Mouse (Mus musculus): ENCODE measurements around the gene Shoc2. TPM values are rescaled to one million over a fixed set of nuclear protein-coding genes. Genes with fewer than 3 reads are reported as not detected.

Shoc2 gene
- total RNA-seq, 2 experiments from 2014 or later: 45.6 to 48.3 TPM

DNA sequence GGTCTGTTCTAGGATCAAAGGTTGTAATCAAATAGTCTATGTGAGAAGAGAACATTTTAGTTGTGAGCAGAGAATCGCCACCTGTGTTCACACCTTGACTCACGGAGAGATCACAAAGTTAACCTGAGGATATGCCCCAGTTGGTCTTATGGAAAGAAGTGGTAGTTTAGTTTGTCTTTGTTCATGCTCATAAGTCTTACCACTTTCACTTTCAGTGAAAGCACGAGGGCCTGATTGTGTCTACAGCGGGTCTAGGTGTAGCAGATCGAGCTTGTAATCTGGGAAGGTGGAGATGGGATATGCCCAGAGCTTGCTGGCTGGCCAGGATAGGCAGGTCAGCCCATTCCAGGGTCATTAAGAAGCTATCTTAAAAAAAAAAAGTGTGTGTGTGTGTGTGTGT lies 70.9 kb downstream of the Shoc2 start:
- DNase-seq (ENCODE audit: low spot score in 2 of 2): no peak

DNA sequence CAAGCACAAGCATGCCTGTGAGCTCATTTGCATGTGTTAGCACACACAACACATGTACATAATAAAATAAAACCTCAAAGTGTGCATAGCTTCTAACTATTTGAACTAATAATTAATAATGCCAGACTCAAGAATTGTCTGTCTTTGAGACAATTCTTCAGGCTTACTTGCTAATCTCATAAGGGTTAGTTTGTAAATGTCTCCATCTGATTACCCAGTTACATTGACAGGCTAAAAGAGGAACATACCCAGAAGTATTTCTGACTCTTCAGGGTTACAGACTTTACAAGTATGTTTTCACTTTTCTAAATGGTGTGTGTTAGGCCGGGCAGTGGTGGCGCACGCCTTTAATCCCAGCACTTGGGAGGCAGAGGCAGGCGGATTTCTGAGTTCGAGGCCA lies 71.4 kb downstream of the Shoc2 start:
- DNase-seq (ENCODE audit: low spot score in 2 of 2): no peak

DNA sequence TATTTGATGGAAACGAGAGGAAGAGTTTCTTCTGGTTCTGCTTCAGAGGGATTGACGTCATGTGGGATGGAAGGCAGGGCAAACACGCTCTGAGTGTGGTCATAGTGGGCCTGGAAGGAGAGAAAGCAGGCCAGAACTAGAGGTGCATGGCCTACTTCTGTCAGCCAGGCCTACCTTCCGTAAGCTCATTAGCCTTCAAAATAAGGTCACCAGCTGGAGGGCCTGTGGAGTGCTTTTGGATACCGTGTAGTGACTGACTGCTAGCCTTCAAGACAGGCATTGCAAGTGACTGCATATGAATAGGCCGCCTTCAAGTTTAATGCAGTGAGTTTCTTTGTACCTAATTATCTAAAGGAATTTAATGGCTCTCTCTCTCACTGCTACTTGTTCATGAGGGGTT lies 91.0 kb downstream of the Shoc2 start:
- no peak for DNase-seq (ENCODE audit: low spot score in 2 of 2)

DNA sequence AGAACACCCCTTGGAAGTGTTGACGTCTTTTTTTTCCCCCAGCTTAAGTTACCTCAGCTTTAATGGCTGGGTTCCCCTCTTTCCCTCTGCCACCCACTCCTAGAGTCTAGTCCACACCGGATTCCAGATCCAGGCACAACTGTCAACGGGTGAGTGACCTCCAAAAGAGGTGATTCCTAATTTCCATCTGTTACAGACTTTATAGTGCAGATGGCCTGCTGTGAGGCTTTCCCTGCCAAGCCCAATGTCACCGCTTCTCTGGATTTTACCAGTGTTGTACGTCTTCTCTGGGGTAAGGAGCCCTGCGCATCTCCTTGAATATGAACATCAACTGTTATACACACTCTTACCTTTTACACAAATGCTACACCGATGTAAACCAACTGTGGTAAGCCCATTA lies 95.3 kb downstream of the Shoc2 start:
- no peak for DNase-seq (ENCODE audit: low spot score in 2 of 2)

DNA sequence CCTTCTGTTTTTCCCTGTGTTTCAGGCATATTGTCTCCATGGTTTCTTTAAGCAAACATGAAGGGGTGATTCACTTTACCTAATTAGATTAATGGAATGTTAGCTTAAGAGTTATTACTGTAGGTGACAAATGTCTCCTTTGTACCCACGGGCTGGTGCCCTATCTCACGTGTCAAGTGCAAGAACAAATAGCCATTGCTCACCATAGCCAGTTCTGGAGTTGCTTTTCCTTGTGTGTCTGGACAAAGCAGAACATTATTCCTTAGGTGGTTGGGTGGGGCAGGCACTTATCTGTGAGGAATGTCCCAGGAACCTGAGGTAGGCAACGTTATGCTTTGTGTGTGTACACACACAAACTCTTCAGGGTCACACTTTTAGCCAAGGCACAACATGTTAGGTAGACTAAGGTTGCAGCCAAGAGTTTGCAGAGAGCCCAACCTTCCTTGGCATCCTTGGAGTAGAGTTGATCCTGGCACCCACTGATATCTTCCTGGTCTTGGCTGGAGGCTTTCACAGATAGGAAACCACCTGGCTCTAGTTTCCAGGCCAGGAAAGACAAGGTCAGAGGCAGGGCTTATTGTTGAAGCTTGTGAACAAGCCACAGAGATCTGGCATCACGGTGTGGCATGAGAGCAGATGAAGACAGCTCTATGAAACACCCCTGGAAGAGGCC lies 96.4 kb downstream of the Shoc2 start:
- no peak for DNase-seq (ENCODE audit: low spot score in 2 of 2)

DNA sequence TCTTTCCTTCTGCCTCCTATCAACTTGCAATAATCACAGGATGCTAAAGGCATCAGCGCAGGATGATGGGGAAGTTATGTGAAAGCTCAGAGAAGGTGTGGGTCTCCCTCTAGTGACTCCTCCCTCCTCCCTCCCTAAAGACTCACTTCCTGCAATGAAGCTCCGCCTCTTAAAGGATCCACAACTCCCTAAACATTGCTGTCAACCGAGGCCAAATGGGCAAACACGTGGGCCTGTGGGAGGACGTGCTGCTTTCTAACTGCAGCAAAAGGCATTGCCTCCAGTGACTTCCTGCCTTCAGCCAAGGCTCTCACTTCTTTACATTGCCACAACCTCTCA lies 96.9 kb downstream of the Shoc2 start:
- no peak for DNase-seq (ENCODE audit: low spot score in 2 of 2)

DNA sequence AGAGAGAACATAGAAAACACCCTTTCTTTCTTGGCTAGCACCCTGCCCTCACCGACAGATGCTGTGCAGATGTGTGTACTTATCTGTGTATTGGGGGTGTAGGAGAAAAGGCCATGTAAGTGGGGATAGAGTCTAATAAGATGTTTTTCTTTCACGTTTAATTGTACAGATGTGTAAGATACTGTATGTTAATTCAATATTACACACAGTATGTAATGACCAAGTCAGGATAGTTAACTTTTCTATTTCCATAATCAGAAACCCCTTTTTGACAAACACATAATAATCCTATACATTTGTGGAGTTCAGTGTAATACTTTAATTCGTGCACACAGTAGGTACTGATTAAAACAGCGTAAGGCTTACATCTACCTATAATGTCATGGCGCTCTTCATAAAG lies 99.7 kb downstream of the Shoc2 start, which contains the start of gene Adra2a:
Adra2a (plus strand) TSS at position 301 of the 400 bp plus-strand sequence.
- no peak for DNase-seq (ENCODE audit: low spot score in 2 of 2)

DNA sequence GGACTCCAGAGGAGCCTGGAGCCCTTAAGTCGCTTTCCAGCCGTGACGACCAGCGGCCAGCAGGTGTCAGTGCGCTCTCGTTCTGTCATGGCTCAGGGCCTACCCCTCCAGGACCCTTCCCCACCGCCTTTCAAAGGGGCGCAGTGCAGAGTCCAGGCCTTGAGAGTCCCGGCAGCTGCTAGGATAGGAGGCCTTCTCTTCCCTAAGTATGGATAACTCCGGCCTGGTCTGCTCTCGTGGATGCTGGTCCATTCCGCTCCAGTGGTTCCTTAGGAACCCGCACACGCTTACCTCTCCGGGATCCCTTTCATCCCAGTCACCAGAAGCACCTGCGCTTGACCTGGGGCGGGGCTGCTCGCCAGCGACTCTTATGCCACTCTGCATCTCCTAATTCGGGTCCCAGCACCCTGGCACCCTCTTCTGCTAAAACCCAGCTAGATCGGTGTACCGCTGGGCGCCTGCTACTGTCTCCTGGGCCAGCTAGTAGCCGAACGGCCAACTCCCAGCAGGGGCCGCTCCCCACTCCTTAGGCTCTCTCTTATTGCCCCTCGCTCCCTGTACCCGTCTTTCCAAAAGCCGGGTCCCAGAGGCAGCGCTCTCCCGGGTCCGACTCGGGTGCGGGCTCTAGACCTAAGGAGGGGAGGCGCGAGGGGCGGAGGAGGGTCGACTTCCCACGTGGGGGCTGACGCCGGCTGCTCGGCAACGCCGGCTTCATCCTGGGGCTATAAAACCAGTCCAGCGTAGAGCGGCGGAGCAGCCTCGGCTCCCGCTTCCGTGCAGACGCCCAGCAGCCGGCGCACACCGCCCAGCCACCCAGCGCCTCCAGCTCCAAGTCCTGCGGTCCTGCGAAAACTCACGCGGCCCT lies 100.6 kb downstream of the Shoc2 start:
- peak; percentile 7 to 15 for DNase-seq (ENCODE audit: low spot score in 2 of 2)

DNA sequence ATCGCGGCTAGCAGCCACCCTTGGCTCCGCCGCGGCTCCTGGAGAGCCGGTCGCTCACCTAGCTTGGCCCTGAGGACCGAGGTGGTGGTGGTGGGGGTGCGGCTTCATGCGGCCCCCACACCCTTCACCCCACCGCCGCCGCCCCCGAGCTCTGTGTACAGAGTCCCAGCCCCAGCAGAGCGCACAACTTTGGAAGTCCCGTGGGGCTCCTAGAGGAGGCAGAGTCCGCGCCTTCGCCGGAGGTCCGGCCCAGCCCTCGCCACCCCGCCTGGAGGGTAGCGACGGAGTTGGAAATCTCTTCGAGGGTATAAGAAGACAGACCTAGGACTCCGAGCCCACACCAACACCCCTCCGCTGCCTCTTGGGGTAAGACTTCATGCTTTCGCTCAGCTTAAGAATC lies 101.3 kb downstream of the Shoc2 start:
- no peak for DNase-seq (ENCODE audit: low spot score in 2 of 2)

DNA sequence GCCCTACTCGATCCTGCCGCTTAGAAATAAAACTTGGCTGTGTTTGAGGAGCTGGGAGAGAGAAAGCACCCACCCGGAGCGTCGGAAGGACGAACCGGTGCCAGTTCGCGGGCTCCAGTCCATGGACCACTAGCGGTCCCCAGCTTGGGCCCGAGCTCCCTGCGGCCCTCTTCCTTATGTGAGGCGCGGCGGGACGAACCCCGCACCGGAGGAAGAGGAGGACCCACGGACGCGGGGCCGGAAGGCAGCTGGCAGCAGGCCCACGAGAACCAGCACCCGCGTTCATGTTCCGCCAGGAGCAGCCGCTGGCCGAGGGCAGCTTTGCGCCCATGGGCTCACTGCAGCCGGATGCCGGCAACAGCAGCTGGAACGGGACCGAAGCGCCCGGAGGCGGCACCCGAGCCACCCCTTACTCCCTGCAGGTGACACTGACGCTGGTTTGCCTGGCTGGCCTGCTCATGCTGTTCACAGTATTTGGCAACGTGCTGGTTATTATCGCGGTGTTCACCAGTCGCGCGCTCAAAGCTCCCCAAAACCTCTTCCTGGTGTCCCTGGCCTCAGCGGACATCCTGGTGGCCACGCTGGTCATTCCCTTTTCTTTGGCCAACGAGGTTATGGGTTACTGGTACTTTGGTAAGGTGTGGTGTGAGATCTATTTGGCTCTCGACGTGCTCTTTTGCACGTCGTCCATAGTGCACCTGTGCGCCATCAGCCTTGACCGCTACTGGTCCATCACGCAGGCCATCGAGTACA lies 102.0 kb downstream of the Shoc2 start:
- DNase-seq (ENCODE audit: low spot score in 2 of 2): no peak

DNA sequence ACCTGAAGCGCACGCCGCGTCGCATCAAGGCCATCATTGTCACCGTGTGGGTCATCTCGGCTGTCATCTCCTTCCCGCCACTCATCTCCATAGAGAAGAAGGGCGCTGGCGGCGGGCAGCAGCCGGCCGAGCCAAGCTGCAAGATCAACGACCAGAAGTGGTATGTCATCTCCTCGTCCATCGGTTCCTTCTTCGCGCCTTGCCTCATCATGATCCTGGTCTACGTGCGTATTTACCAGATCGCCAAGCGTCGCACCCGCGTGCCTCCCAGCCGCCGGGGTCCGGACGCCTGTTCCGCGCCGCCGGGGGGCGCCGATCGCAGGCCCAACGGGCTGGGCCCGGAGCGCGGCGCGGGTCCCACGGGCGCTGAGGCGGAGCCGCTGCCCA lies 102.6 kb downstream of the Shoc2 start:
- DNase-seq (ENCODE audit: low spot score in 2 of 2): no peak

DNA sequence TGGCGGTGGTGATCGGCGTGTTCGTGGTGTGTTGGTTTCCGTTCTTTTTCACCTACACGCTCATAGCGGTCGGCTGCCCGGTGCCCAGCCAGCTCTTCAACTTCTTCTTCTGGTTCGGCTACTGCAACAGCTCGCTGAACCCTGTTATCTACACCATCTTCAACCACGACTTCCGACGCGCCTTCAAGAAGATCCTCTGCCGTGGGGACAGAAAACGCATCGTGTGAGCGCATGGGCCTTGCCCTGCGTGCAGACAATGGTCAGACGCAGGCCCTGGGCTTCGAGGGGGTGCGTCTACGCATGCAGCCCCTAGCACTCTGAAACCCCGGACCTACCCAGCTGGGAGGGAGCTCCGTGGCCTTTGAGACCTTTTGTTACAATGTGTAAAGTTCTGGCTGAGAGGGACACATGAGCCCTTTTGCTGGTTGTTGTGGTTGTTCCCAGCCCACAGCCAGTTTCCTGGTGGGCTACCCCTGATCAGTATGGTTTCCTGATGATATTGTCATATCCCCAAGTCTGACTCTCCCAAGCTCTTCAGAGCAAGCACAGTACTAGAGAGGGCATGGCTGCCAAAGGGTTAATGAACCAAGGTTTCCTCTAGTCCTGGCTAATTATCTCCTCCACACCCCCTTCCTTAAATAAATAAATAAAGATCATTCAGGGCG lies 103.4 kb downstream of the Shoc2 start:
- no peak for DNase-seq (ENCODE audit: low spot score in 2 of 2)

DNA sequence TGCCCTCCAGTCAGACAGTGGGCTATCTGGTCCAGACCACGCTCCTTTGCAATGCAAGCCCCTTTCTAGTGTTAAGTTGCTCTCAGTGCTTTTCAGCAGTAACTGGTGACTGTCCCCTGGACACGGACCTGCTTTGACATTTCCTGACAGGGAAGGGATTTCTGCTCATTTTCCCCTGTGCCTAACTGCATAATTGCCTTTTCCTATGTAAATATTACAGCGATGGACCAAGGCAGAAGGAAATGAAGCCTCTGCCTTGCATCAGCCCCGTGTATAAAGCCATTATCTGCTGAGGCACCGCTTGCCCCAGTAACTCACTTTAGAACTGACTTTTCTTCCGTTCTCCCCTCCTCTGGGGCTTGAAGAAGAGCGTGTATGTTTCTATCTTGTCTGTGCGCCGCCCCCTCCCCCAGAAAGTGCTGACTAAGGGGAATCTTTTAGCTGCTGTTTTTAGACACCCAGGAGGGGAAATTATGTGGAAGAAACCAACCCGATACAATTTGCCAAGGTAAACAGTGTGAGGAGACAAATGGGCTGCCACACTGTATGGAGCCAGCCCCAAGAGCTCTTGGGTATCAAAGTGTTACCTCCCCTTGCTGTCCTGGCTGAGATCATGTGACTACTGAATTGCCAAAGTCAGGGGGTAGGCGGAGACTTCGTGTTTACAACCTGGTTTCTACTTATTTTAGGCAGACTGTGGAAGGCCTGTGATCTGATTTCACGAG lies 104.2 kb downstream of the Shoc2 start:
- no peak for DNase-seq (ENCODE audit: low spot score in 2 of 2)

DNA sequence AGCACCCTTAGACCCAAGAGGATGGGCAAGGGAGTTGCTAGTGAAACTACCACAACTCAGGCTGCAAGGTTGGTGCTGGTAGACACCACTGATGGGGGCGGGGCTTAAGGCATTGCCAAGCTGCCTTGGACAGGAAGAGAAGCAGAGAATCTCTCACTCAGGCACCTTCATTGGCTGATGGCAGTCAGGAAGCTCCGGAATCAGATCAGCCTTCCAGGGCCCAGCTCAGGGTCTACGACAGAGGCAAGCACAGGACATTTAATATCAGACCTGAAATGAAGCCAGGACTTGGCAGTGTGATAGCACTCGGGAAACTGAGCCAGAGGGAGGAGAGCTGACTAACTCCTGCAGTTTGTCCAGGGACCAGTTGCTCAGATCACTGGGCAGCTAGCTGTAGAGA lies 107.5 kb downstream of the Shoc2 start:
- no peak for DNase-seq (ENCODE audit: low spot score in 2 of 2)

DNA sequence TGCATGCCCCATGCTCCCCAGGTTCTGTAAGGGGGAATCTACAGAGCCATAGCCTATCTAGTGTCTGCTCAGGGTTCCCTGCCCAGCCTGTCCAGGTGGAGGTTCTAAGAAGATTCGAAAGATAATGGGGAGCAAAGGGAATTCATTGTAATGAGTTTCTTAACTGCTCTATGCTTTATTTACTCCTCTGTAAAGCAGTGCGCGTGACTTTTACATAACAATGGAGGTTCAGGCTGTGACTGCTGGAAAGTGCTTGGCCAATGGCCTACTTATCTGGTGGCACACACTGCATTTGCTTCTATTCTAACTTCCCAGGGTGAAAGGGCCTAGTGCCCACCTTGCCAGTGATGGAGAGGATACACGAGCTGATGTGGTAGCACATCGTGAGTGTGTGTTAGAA lies 111.7 kb downstream of the Shoc2 start:
- DNase-seq (ENCODE audit: low spot score in 2 of 2): no peak

DNA sequence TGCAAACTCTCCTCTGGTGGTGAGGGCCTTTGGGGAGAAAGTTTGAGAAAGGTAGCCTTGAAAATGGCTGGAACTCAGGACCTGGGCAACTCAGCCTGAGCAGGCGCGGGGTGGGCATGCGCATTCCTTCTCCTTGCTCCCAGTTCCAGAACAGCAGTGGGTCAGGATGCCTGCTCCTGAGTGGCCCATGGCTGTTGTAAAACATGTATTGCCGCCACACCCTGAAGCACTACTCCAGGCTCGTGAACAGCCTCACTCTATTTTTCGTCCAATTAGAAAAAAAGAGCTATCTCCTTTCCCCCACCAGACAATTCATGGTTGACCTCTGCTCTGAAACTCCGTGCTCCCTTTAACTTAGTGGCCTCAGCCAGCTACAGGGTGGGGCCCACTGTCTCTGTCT lies 124.3 kb downstream of the Shoc2 start:
- DNase-seq (ENCODE audit: low spot score in 2 of 2): no peak

DNA sequence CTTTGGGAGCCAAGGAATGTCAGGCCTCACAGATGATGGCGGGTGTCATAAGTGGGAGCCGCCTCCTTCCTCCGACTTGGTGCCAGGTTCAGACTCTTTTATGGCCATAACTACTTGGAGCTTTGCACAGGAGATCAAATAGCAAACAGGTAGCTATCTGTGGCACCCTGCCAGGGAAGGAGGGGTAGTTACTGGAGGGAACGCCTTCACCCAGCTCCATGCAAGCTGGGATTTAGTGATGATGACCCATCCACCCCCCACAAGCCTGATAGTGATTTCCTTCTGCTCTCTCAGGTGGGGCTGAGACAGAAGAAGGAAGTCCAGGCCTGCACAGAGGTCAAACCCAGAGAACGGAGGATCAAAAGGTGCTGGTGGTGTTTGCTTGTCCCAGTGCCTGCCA lies 126.4 kb downstream of the Shoc2 start:
- DNase-seq (ENCODE audit: low spot score in 2 of 2): no peak

DNA sequence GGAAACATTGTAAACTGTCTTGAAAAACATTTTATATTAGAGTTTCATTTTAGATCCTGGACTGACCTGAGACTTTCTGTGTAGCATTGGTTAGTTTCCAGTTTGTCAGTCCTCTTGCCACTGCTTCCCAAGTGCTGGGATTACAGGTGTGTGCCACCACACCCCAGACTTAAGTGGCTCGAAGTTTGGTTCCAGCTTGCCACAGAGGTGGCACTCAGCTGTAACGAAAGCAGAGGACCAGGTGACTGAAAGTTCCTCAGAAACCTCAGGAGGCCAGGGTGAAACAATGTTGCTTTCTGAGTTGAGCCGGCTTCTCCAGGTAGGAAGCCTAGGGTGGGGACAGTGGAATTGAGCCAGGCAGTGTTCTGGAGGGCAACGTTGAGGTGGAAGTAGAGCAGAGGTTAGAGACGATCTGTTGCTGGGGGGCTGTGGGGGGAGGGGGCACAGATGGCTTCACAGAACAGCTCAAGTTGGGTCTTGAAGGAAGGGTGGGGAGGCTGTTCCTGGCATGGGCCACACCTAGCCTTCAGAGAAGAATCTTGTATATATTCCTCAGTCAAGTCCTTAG lies 128.2 kb downstream of the Shoc2 start:
- no peak for DNase-seq (ENCODE audit: low spot score in 2 of 2)

DNA sequence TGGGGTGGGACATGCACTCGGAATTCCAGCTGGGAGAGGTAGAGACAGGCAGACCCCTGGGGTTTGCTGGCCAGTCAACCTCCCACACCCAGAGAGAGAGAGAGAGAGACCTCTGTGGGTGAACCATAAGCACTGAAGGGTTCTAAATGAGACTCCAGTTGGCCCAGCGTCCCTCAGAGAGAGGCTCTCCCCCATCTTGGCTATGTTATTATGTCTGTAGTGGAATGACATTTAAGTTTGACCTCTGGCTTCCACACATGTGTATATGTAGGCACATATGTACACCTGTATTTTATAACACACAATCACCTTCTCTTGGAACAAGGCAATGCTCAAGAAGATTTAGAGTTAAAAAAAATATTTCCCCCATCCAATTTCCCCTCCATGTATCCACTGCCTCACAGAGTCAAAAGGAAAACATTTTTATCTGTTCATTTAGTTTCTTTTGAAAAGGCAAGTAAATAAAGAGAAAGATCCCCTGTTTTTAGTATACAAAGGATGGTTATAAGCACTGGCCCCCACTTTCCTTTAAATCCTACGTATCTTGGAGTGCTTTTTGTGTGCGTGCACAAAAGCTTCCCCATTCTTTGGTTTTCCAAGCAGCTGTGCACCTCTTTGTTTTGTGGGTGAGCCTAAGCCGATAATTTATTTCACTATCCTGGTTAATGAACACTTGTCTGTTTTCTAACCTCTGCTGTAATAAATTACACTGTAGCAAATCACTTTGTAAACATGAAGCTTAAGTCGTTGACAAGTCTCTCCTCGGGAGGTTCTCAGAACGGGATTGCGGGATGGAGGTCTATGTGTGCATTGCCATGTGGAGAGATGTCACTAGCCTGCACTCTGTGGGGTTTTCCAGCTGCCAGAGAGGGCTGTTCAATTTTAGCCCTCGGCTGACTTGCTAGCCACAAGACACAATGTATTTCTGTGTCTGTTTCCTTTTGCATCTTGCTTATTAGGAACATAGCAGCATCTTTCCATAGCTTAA lies 132.6 kb downstream of the Shoc2 start:
- no peak for DNase-seq (ENCODE audit: low spot score in 2 of 2)

Measured in adrenal gland, postnatal 4 days (tissue).